Comparison of ENCODE assay signal across 8 mouse cellular contexts in the genomic region with DNA sequence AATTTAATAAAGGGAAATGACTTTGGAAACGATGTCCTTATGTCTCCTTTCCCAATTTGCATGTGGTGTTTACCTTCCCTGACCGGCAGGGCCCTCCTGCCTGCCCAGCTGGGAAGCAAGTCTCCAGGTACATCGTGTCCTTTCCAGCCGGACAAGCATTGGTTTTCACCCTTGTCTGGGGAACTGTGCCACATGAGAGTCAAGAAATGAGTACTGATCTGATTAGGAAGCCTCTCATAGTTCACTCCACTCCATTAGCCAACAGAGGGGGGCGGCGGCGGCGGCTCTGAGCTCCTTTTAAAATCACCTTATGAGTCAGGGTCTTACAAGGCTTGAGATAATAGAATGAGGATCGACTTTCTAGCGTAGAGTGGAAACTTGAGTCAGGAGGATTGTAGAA. TPM values are rescaled to one million over a fixed set of nuclear protein-coding genes. Genes with fewer than 3 reads are reported as not detected.
DNase-seq lines count a peak whose midpoint lies in the region; ATAC-seq and TF ChIP-seq lines count a peak whose summit lies in the region.

No protein-coding gene starts in this region.

- peak overlapping the region; percentile 80; the same call in 1 of the 2 replicates for H3K9ac ChIP-seq in embryonic facial prominence, embryonic 14.5 days (ENCODE audit: low read depth, low read length)
- peak overlapping the region; percentile 83 for H3K9ac ChIP-seq in midbrain, embryonic 16.5 days (ENCODE audit: low read depth, low read length)

- peaks cover 4% of the 10 kb centered on the region; the same call in 1 of the 2 replicates for H3K36me3 ChIP-seq in kidney, adult 2 months (ENCODE audit: control insufficient read depth, insufficient read depth, low read length)
- peaks cover 55% of the 10 kb centered on the region for H3K36me3 ChIP-seq in embryonic facial prominence, embryonic 14.5 days (ENCODE audit: control insufficient read depth, insufficient read depth, low read length)
- H3K36me3 ChIP-seq in midbrain, embryonic 16.5 days (ENCODE audit: control insufficient read depth, insufficient read depth, low read length), result peaks cover 37% of the 10 kb centered on the region

- H3K4me3 ChIP-seq in kidney, adult 2 months (ENCODE audit: insufficient read depth, low read depth, low read length), result peak overlapping the region; percentile 49; the same call in 1 of the 2 replicates
- H3K4me3 ChIP-seq in embryonic facial prominence, embryonic 14.5 days (ENCODE audit: low read depth, low read length), result peak overlapping the region; percentile 69
- peak overlapping the region; percentile 76 for H3K4me3 ChIP-seq in midbrain, embryonic 16.5 days (ENCODE audit: low read depth, low read length)

- TF ChIP-seq CTCF in kidney, adult 2 months (conservative IDR thresholded peaks at IDR 0.05; ENCODE audit: insufficient read depth, insufficient read length, low read depth, low read length), result no peak

- H3K4me1 ChIP-seq in kidney, adult 2 months (ENCODE audit: control insufficient read depth, insufficient read depth, low read length), result peaks cover 5% of the 10 kb centered on the region; the same call in 1 of the 2 replicates
- peaks cover 17% of the 10 kb centered on the region for H3K4me1 ChIP-seq in embryonic facial prominence, embryonic 14.5 days (ENCODE audit: control insufficient read depth, insufficient read depth, low read length)
- H3K4me1 ChIP-seq in midbrain, embryonic 16.5 days (ENCODE audit: control insufficient read depth, insufficient read depth, low read length), result peaks cover 30% of the 10 kb centered on the region

- peak overlapping the region; percentile 76 for H3K4me2 ChIP-seq in embryonic facial prominence, embryonic 14.5 days (ENCODE audit: low read depth, low read length)
- peak overlapping the region; percentile 61 for H3K4me2 ChIP-seq in midbrain, embryonic 16.5 days (ENCODE audit: low read length)

- H3K27me3 ChIP-seq in kidney, adult 2 months (replicated peaks; ENCODE audit: control insufficient read depth, insufficient read depth, low read length), result no peaks in the 10 kb centered on the region
- no peaks in the 10 kb centered on the region for H3K27me3 ChIP-seq in embryonic facial prominence, embryonic 14.5 days (replicated peaks; ENCODE audit: control insufficient read depth, insufficient read depth, low read length)
- H3K27me3 ChIP-seq in midbrain, embryonic 16.5 days (ENCODE audit: control insufficient read depth, insufficient read depth, low read depth, low read length), result no peaks in the 10 kb centered on the region

- WGBS in kidney, adult 2 months, result 28% methylated on average over 10 of the region's 10 CpGs
- WGBS in embryonic facial prominence, embryonic 14.5 days, result 43% methylated on average over 10 of the region's 10 CpGs
- WGBS in midbrain, embryonic 16.5 days, result 50% methylated on average over 10 of the region's 10 CpGs

- intact Hi-C loops in left cerebral cortex, postnatal 36 days (cut with DNase I), result loop anchor here (5.0 to 10.0 kb wide), 3 partner anchors 160 to 312 kb away; a partner anchor contains a TSS
- intact Hi-C loops in left cerebral cortex, postnatal 14 days (cut with DNase I), result loop anchor here (1.0 kb wide), 1 partner anchor 10 kb away; a partner anchor contains a TSS

- TF ChIP-seq POLR2A in kidney, adult 2 months (IDR thresholded peaks at IDR 0.05; ENCODE audit: low read depth, low read length), result no peak

- H3K27ac ChIP-seq in kidney, adult 2 months (ENCODE audit: insufficient read depth, low read depth, low read length), result peak overlapping the region; percentile 64
- peak overlapping the region; percentile 97 for H3K27ac ChIP-seq in embryonic facial prominence, embryonic 14.5 days (replicated peaks; ENCODE audit: low read depth, low read length)
- H3K27ac ChIP-seq in midbrain, embryonic 16.5 days (ENCODE audit: low read length), result peak overlapping the region; percentile 87

- ATAC-seq in embryonic facial prominence, embryonic 14.5 days (ENCODE audit: low read depth), result no peak
- ATAC-seq in midbrain, embryonic 16.5 days, result no peak

- DNase-seq in kidney, adult 2 months, result no peak
- DNase-seq in kidney, adult 18-20 months, result no peak
- DNase-seq in embryonic facial prominence, embryonic 14.5 days (ENCODE audit: low spot score), result no peak
- DNase-seq in kidney, postnatal 14 days, result peak; percentile 26
- no peak for DNase-seq in left cerebral cortex, postnatal 36 days (ENCODE audit: low spot score in 2 of 2)
- no peak for DNase-seq in frontal cortex, postnatal 25 days (ENCODE audit: low spot score in 2 of 2)
- DNase-seq in left cerebral cortex, postnatal 14 days (ENCODE audit: low spot score in 2 of 2), result no peak

- no peaks in the 10 kb centered on the region for H3K9me3 ChIP-seq in embryonic facial prominence, embryonic 14.5 days (ENCODE audit: control insufficient read depth, low read length)
- H3K9me3 ChIP-seq in midbrain, embryonic 16.5 days (replicated peaks; ENCODE audit: control insufficient read depth, low read length, poor library complexity, severe bottlenecking), result no peaks in the 10 kb centered on the region

RNA-seq across cellular contexts. Expression of a gene that starts 0.7 kb away (rescaled TPM):
- polyA plus RNA-seq in kidney, adult 2 months (2012; rRNA removed), result 46.9 and 47.0 TPM in 2 replicates
- 14.7 and 16.6 TPM in 2 replicates for polyA plus RNA-seq in embryonic facial prominence, embryonic 14.5 days (2014; fragmentation: Nextera tagmentation; extraction: Ambion mirVana)
- 23.0 and 27.4 TPM in 2 replicates for polyA plus RNA-seq in midbrain, embryonic 16.5 days (2015; fragmentation: Nextera tagmentation; extraction: Ambion mirVana)
- 100 to 1,000 TPM; 109 to 131 TPM for total RNA-seq in left cerebral cortex, postnatal 36 days (2021)
- 100 to 1,000 TPM in 1 of 2 experiments, 10 to 100 TPM in 1; 88.5 to 102 TPM for total RNA-seq in left cerebral cortex, postnatal 14 days (2021)

RNA-seq across cellular contexts. Expression of a gene that starts 9.8 kb away (rescaled TPM):
- polyA plus RNA-seq in kidney, adult 2 months (2012; rRNA removed), result 0.80 and 0.90 TPM in 2 replicates
- polyA plus RNA-seq in embryonic facial prominence, embryonic 14.5 days (2014; fragmentation: Nextera tagmentation; extraction: Ambion mirVana), result 6.7 and 7.0 TPM in 2 replicates
- polyA plus RNA-seq in midbrain, embryonic 16.5 days (2015; fragmentation: Nextera tagmentation; extraction: Ambion mirVana), result 1.4 and 2.1 TPM in 2 replicates
- 1 to 10 TPM; 1.6 to 2.3 TPM for total RNA-seq in left cerebral cortex, postnatal 36 days (2021)
- 1 to 10 TPM; 1.4 to 2.0 TPM for total RNA-seq in left cerebral cortex, postnatal 14 days (2021)

RNA-seq across cellular contexts. Expression of a gene that starts 10.0 kb away (rescaled TPM):
- polyA plus RNA-seq in kidney, adult 2 months (2012; rRNA removed), result 70.2 and 78.9 TPM in 2 replicates
- 217 and 272 TPM in 2 replicates for polyA plus RNA-seq in embryonic facial prominence, embryonic 14.5 days (2014; fragmentation: Nextera tagmentation; extraction: Ambion mirVana)
- polyA plus RNA-seq in midbrain, embryonic 16.5 days (2015; fragmentation: Nextera tagmentation; extraction: Ambion mirVana), result 162 and 170 TPM in 2 replicates
- total RNA-seq in left cerebral cortex, postnatal 36 days (2021), result 100 to 1,000 TPM in 1 of 2 experiments, 10 to 100 TPM in 1; 94.2 to 109 TPM
- 10 to 100 TPM; 88.8 to 93.6 TPM for total RNA-seq in left cerebral cortex, postnatal 14 days (2021)

RNA-seq across cellular contexts. Expression of a gene that starts 59.1 kb away (rescaled TPM):
- polyA plus RNA-seq in kidney, adult 2 months (2012; rRNA removed), result 0.28 TPM in 1 of 2 replicates, not detected in the other
- polyA plus RNA-seq in embryonic facial prominence, embryonic 14.5 days (2014; fragmentation: Nextera tagmentation; extraction: Ambion mirVana), result not detected in 2 replicates
- not detected in 2 replicates for polyA plus RNA-seq in midbrain, embryonic 16.5 days (2015; fragmentation: Nextera tagmentation; extraction: Ambion mirVana)
- not detected for total RNA-seq in left cerebral cortex, postnatal 36 days (2021)
- total RNA-seq in left cerebral cortex, postnatal 14 days (2021), result not detected
